23 mouse cellular contexts compared by ENCODE assay signal in the genomic region with DNA sequence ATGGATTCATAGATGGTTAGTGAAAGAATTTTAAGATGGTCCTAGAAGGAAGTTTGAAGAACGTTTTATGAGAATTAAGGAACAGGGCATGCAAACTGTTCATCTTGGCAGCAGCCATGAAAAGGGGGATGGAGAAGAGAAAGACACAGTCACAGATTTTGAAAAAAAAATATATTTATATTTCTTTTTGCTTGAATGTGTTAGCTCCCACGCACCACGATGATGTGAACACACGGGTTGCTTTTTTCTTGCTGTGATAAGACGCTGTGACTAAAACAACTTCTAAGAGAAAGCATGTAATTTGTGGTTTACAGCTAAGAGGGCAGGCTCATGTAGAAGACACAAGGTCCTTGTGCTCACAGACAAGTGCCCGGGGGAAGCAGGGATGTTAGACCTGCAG.
"Had no signal": no experiment of that assay in that cellular context is flagged by ENCODE, and none has a peak within 500 bp of the region (broad histone marks: within the 10 kb centered on the region; RNA-seq: fewer than 3 reads in every experiment).

No protein-coding gene starts in this region.

- H3K4me3 ChIP-seq: kidney, embryonic 15.5 days; limb, embryonic 12.5 days; limb, embryonic 15.5 days; megakaryocyte, embryonic 14.5 days; midbrain, embryonic 10.5 days; midbrain, embryonic 13.5 days; myocyte; neural tube, embryonic 12.5 days; neural tube, embryonic 15.5 days; stomach, embryonic 15.5 days had no signal

- H3K4me1 ChIP-seq: limb, embryonic 12.5 days; limb, embryonic 15.5 days; midbrain, embryonic 10.5 days; midbrain, embryonic 13.5 days; neural tube, embryonic 12.5 days; stomach, embryonic 15.5 days had no signal

- H3K4me2 ChIP-seq: kidney, embryonic 15.5 days; limb, embryonic 12.5 days; limb, embryonic 15.5 days; liver, embryonic 11.5 days; lung, embryonic 14.5 days; midbrain, embryonic 13.5 days; neural tube, embryonic 12.5 days; neural tube, embryonic 15.5 days; stomach, embryonic 15.5 days had no signal

- DNase-seq: kidney, adult 11 months; kidney, adult 8-10 months; kidney, postnatal 10 days; kidney, postnatal 36 days; left cerebral cortex, postnatal 4 days; liver, postnatal 0 days; lung, embryonic 14.5 days; spleen, adult 18-20 months; thymus, postnatal 25 days had no signal

- H3K27ac ChIP-seq: kidney, embryonic 15.5 days; limb, embryonic 12.5 days; limb, embryonic 15.5 days; liver, embryonic 14.5 days; midbrain, embryonic 10.5 days; midbrain, embryonic 13.5 days; neural tube, embryonic 12.5 days; neural tube, embryonic 15.5 days; stomach, embryonic 15.5 days had no signal

- ATAC-seq: liver, postnatal 0 days; lung, postnatal 0 days; midbrain, embryonic 13.5 days; midbrain, embryonic 16.5 days had no signal

- H3K9me3 ChIP-seq: stomach, embryonic 15.5 days had no signal

- H3K9ac ChIP-seq: kidney, embryonic 15.5 days; limb, embryonic 12.5 days; limb, embryonic 15.5 days; liver, embryonic 14.5 days; liver, postnatal 0 days; lung, embryonic 14.5 days; midbrain, embryonic 13.5 days; neural tube, embryonic 12.5 days; neural tube, embryonic 15.5 days; stomach, embryonic 15.5 days had no signal

- H3K27me3 ChIP-seq: kidney, embryonic 15.5 days; limb, embryonic 15.5 days; megakaryocyte, embryonic 14.5 days; neural tube, embryonic 12.5 days; neural tube, embryonic 15.5 days; stomach, embryonic 15.5 days had no signal

- H3K36me3 ChIP-seq: kidney, embryonic 15.5 days; limb, embryonic 12.5 days; limb, embryonic 15.5 days; midbrain, embryonic 10.5 days; midbrain, embryonic 13.5 days; neural tube, embryonic 12.5 days; neural tube, embryonic 15.5 days; stomach, embryonic 15.5 days had no signal
